Mouse (Mus musculus) monocyte, adult 5-6 weeks (primary cell): ENCODE data around the gene Smoc1. TPM values are rescaled to one million over a fixed set of nuclear protein-coding genes. Genes with fewer than 3 reads are reported as not detected.

Experiments used
- ATAC-seq: fragments of 153-309, 156-312 bp; replicated peaks from 2 replicates; pipeline ENCODE4 v1.8.0; 2017; ENCODE audit warnings: mild to moderate bottlenecking; ENCODE audit not compliant: low TSS enrichment, insufficient number of reproducible peaks, severe bottlenecking, poor library complexity, low FRiP score
- total RNA-seq: library from RNA; stranded (forward); fragments of 200-1000, 200-491, 200-594 nt; gene quantifications from 3 replicates; pipeline ENCODE4 v1.2.3, GENCODE M21; 2017

Gene Smoc1
- total RNA-seq, 1 experiment from 2014 or later: 0.19 TPM

- ATAC-seq: no peak
Observed at GRCm38 (mm10) chr12:81061831-81062361, 35.3 kb downstream of the Smoc1 start.

- ATAC-seq: no peak
Observed at GRCm38 (mm10) chr12:81063336-81063955, 36.8 kb downstream of the Smoc1 start.

- no peak for ATAC-seq
Observed at GRCm38 (mm10) chr12:81074139-81074538, 47.5 kb downstream of the Smoc1 start.

GRCm38 (mm10) chr12:81074941-81075340 is 48.3 kb downstream of the Smoc1 start:
- no peak for ATAC-seq

- no peak for ATAC-seq
Observed at GRCm38 (mm10) chr12:81077953-81078646, 51.5 kb downstream of the Smoc1 start.

DNA sequence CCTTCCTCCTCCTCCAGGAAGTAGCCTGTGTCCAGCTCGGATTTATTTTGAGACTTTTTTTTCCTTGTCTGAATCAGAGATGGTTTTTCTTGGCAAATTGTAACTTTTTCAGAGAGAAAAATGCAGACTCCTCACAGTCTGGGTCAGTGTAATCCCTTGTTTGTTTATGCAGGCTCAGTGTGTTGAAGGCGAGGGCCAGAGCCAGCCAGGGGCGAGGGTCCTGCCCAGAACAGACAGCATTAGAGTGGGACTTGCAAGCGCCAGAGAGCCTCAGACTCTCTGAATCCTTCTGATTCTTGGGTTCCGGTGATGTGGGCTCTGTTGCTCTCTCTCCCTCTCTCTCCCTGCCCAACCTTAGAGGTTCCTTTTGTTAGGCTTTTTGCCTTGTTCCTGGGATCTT is 53.7 kb downstream of the Smoc1 start:
- no peak for ATAC-seq

DNA sequence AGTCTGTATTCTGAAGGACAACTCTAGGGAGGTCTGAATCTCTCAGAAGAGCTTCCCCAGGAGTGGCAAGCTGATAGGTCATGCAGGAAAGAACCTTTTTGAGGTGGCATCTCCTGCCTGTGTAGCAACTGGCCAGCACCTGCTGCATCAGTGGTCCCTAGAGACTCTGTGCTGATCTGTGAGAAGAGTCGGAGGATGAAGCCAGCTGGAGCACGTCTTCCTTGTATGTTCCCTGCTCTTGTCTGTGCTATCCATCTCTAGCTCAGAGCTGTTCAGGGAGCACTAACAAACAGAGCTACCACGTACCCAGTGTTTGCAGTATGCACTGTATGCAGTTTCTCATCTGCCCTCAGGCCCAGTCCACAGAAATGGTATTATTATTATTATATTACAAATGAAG is 54.4 kb downstream of the Smoc1 start:
- no peak for ATAC-seq

- ATAC-seq: no peak
Observed at GRCm38 (mm10) chr12:81083146-81083545, 56.5 kb downstream of the Smoc1 start.

DNA sequence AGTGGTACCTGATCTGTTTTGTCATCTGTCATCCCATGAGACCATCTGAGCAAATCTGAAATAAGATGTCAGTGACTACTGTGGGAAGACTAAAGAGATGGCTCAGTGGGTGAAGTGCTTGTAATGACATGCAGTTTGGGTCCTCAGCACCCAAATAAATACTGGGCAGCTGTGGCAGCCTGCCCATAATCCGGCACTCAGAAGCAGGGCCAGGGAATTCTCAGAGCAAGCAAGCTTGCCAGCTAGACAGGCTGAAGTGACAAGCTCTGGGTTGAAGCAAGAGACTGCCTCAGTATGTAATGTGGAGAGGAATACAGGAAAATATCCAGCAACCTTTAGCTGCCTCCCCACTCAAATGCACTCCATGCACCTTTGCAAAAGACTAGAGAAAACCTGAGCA is 58.6 kb downstream of the Smoc1 start:
- no peak for ATAC-seq

DNA sequence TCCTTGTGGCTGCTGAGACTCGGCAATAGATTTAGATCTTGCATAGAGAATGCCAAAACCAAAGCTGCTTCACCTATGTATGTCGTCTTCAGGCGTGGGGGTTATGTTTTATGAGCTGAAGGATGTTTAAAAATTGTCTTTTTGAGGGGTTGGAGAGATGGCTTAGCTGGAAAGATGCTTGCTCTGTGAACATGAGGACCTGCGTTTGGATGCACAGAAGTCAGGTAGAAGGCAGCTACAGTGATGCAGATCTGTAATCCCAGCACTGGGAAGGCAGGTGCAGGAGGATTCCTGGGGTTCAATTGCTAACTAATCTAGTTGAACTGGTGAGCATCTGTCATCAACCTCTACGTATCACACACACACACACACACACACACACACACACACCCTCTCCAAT is 61.5 kb downstream of the Smoc1 start:
- no peak for ATAC-seq

DNA sequence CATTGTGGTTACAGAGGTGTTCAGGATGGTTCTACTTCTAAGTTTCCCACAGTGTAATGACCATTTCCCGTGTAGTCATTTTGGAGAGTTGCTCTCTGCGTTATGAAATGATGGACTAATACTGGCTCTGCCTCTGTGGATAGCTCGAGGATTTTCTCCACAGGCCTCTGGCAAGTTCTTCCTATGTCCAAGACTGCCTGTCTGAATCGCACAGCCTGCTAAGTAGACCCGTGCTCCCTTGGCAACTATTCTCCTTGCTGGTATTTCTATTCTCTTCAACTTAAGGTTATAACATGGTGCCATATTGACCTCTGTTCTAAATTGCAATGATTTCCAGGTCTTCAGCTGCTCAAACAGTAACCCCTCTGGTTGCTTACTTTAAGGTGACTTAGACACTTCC is 65.0 kb downstream of the Smoc1 start:
- ATAC-seq: no peak

- ATAC-seq: no peak
Observed at GRCm38 (mm10) chr12:81092641-81093040, 66.0 kb downstream of the Smoc1 start.

DNA sequence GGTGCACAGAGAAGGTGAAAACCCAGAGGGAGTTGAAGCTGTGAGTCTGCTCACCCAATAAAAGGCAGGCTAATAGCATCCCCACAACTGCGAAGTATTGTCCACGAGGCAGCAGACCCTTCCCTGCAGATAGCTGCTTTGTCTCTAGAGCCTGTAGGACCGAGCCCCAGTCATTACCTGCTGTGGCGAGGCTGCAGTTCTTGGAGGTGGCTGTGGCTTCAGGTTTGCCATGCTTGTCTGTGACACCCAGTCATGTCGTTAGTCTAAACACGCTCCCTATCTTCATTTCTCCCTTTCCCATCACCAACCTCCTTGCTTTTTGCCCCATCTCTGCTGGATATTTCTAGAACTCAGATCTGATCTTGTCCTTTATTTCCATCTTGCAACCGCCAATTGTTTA is 66.6 kb downstream of the Smoc1 start:
- ATAC-seq: no peak

DNA sequence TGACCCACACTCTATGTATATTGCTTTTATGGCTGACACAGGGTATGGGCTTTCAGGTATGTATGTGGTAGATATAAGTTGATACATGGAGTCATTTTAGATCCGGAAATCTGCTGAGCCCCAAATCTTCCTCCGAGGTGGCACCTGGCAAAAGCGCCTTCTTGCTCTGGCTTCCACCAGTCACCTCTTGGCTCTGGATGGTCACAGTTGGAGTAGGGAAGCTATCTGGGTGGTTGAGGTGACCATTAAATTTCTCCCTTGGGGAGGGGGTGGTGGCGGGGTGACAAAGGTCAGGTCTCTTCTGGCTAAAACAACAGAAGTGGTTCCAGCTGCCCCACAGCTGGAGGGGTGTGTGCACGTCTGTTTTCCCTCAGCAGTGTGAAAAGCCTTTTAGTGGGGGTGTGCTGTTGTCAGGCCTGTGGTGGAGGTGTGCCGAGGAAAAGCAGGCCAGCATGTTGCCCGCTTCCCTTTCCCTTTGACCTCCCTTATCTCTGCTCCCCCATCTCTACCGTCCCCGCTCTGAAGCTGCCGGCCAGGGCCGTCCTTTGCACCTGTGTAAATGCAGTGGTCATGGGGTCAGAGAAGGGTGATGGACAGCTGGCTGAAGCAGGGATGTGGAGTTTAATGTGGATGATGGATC is 68.3 kb downstream of the Smoc1 start:
- ATAC-seq: no peak

DNA sequence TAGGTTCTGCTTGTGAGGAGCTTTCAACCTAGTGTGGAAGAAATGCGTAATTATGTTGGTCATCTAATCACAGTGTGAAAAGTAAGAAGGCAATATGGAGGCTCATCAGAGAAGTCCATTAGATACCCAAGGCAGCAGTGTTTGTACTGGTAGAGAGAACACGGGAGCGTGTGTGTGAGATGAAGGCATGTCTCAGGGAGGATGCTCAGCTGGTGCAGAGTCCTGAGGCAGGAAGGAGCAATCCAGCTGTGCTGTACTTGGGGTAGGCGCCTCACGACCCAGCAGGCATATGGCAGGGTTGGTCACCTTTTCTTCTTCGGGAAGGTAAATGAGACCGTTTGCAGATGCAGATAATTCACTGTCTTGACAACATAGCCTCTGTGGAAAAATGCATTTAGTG is 70.7 kb downstream of the Smoc1 start:
- ATAC-seq: no peak

DNA sequence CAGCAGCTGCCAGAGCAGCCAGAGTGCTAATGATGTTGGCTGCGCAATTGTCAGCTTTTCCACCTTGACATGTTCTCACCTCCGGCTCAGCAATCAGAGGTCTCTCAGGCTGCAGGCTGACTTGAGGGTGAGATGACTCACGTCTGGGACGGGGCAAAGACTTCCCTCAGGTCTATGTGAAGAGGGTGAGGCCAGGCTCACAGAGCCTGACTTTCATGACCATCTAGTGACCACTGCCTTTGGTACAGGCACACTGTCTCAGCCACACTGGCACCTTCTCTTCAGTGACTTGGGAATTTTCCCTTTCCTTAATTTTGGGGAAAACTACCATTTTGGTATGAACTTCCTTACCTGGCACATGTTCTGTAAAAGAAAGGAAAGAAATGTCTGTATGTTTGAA is 71.1 kb downstream of the Smoc1 start:
- no peak for ATAC-seq

GRCm38 (mm10) chr12:81099161-81099560 is 72.6 kb downstream of the Smoc1 start:
- ATAC-seq: no peak

DNA sequence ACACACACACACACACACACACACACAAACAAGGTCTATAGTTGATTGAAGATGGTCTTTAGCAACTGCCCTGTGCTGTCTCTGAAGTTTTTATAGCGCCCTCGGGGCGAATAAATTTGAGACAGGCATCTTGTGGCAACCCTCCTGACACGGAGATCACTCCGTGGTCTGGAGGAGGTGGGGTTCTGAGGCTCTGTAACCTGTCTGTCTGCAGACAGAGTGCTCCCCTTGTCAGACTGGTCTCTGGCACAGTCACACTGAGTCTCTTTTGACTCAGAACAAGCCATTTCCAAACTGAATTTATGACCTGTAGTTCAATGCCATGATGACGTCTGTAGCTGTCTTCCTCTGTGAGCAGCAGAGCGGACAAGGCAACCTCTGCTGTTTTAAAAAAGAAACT is 75.1 kb downstream of the Smoc1 start:
- no peak for ATAC-seq

DNA sequence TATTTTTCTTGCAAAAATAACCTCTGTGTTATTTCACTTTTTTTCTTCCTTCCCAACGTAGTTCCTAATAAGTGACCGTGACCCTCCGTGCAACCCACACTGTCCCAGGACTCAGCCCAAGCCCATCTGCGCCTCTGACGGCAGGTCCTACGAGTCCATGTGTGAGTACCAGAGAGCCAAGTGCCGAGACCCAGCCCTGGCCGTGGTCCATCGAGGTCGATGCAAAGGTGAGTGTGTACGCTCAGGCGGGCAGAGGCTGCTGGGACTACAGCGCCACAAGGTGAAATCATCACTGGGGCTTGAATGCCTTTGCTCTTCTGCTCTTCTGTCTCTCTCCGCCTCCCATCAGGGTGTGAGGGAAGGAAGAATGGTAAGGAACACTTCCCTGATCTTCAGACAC is 77.9 kb downstream of the Smoc1 start:
- no peak for ATAC-seq
